8 mouse cellular contexts compared by ENCODE assay signal in the genomic region with DNA sequence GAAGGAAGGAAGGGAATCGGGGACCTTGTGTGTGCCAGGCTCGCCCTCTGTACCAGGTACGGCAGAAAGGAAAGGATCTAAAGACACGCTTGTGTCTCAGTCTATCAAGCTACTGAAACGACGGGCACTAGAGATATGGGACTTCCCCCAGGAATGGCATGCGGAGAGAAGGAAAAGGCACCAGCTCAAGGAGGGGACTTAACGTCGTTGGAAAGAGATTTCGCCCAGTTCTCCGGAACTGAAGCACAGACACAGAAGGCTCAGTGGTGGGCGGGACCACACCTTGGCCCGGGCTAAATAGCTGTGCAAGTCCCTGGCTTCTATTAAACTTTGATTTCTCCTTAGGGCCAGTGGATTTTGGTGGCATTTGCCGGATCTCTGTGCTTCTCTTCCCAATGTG. TPM values are rescaled to one million over a fixed set of nuclear protein-coding genes. Genes with fewer than 3 reads are reported as not detected.
DNase-seq lines count a peak whose midpoint lies in the region; ATAC-seq and TF ChIP-seq lines count a peak whose summit lies in the region.

No protein-coding gene starts in this region.

- H3K9ac ChIP-seq in embryonic facial prominence, embryonic 13.5 days, result peak overlapping the region; percentile 66
- peak overlapping the region; percentile 32; the same call in 1 of the 2 replicates for H3K9ac ChIP-seq in kidney, postnatal 0 days (ENCODE audit: low read depth, low read length)
- H3K9ac ChIP-seq in midbrain, embryonic 16.5 days (ENCODE audit: low read depth, low read length), result no peak overlapping the region

- peak; percentile 48 for DNase-seq in kidney, adult 2 months
- no peak for DNase-seq in kidney, postnatal 10 days
- no peak for DNase-seq in kidney, postnatal 0 days (ENCODE audit: low spot score)
- DNase-seq in left cerebral cortex, adult 11 months (ENCODE audit: low spot score), result no peak
- DNase-seq in adrenal gland, adult 18-20 months (ENCODE audit: low spot score in 2 of 2), result no peak
- DNase-seq in gastrocnemius, postnatal 10 days, result no peak

- H3K4me1 ChIP-seq in kidney, adult 2 months (ENCODE audit: control insufficient read depth, insufficient read depth, low read length), result peaks cover 14% of the 10 kb centered on the region; the same call in 1 of the 2 replicates
- H3K4me1 ChIP-seq in embryonic facial prominence, embryonic 13.5 days, result peaks cover 38% of the 10 kb centered on the region
- H3K4me1 ChIP-seq in kidney, postnatal 0 days (replicated peaks; ENCODE audit: insufficient read depth, low read length), result peaks cover 17% of the 10 kb centered on the region; the same call in 1 of the 2 replicates
- peaks cover 12% of the 10 kb centered on the region; the same call in 1 of the 2 replicates for H3K4me1 ChIP-seq in midbrain, embryonic 16.5 days (ENCODE audit: control insufficient read depth, insufficient read depth, low read length)

- no peak overlapping the region for H3K27ac ChIP-seq in kidney, adult 2 months (ENCODE audit: insufficient read depth, low read depth, low read length)
- peak overlapping the region; percentile 62; the same call in 1 of the 2 replicates for H3K27ac ChIP-seq in embryonic facial prominence, embryonic 13.5 days
- peak overlapping the region; percentile 43; the same call in 1 of the 2 replicates for H3K27ac ChIP-seq in kidney, postnatal 0 days
- H3K27ac ChIP-seq in midbrain, embryonic 16.5 days (ENCODE audit: low read length), result no peak overlapping the region

- no peaks in the 10 kb centered on the region for H3K36me3 ChIP-seq in kidney, adult 2 months (ENCODE audit: control insufficient read depth, insufficient read depth, low read length)
- H3K36me3 ChIP-seq in embryonic facial prominence, embryonic 13.5 days, result no peaks in the 10 kb centered on the region
- H3K36me3 ChIP-seq in kidney, postnatal 0 days (ENCODE audit: insufficient read depth, low read length), result no peaks in the 10 kb centered on the region
- no peaks in the 10 kb centered on the region for H3K36me3 ChIP-seq in midbrain, embryonic 16.5 days (ENCODE audit: control insufficient read depth, insufficient read depth, low read length)

- no peaks in the 10 kb centered on the region for H3K27me3 ChIP-seq in kidney, adult 2 months (replicated peaks; ENCODE audit: control insufficient read depth, insufficient read depth, low read length)
- H3K27me3 ChIP-seq in embryonic facial prominence, embryonic 13.5 days, result no peaks in the 10 kb centered on the region
- no peaks in the 10 kb centered on the region for H3K27me3 ChIP-seq in kidney, postnatal 0 days (ENCODE audit: insufficient read depth, low read length)
- no peaks in the 10 kb centered on the region for H3K27me3 ChIP-seq in midbrain, embryonic 16.5 days (ENCODE audit: control insufficient read depth, insufficient read depth, low read depth, low read length)

- H3K4me3 ChIP-seq in kidney, adult 2 months (ENCODE audit: insufficient read depth, low read depth, low read length), result no peak overlapping the region
- peak overlapping the region; percentile 33 for H3K4me3 ChIP-seq in embryonic facial prominence, embryonic 13.5 days
- H3K4me3 ChIP-seq in kidney, postnatal 0 days (replicated peaks; ENCODE audit: low read depth, low read length), result peak overlapping the region; percentile 16
- no peak overlapping the region; the same call in 1 of the 2 replicates for H3K4me3 ChIP-seq in midbrain, embryonic 16.5 days (ENCODE audit: low read depth, low read length)

- WGBS in kidney, adult 2 months, result 11% methylated on average over 14 of the region's 14 CpGs
- WGBS in embryonic facial prominence, embryonic 13.5 days, result 8% methylated on average over 14 of the region's 14 CpGs
- WGBS in kidney, postnatal 0 days, result 10% methylated on average over 14 of the region's 14 CpGs
- WGBS in midbrain, embryonic 16.5 days, result 10% methylated on average over 14 of the region's 14 CpGs

- no peak for ATAC-seq in embryonic facial prominence, embryonic 13.5 days (ENCODE audit: insufficient number of reproducible peaks, insufficient read depth, low FRiP score, low TSS enrichment, low read depth)
- ATAC-seq in kidney, postnatal 0 days (replicated peaks; ENCODE audit: low FRiP score, low read depth), result no peak
- no peak for ATAC-seq in midbrain, embryonic 16.5 days

- H3K4me2 ChIP-seq in embryonic facial prominence, embryonic 13.5 days, result peak overlapping the region; percentile 60
- peak overlapping the region; percentile 43 for H3K4me2 ChIP-seq in kidney, postnatal 0 days (ENCODE audit: low read length)
- H3K4me2 ChIP-seq in midbrain, embryonic 16.5 days (ENCODE audit: low read length), result peak overlapping the region; percentile 33

- no peak for TF ChIP-seq CTCF in kidney, adult 2 months (conservative IDR thresholded peaks at IDR 0.05; ENCODE audit: insufficient read depth, insufficient read length, low read depth, low read length)
- no peak for TF ChIP-seq CTCF in kidney, postnatal 0 days (IDR thresholded peaks at IDR 0.05; ENCODE audit: low read depth)

- H3K9me3 ChIP-seq in embryonic facial prominence, embryonic 13.5 days, result no peaks in the 10 kb centered on the region
- H3K9me3 ChIP-seq in kidney, postnatal 0 days (replicated peaks; ENCODE audit: low read length), result no peaks in the 10 kb centered on the region
- no peaks in the 10 kb centered on the region for H3K9me3 ChIP-seq in midbrain, embryonic 16.5 days (replicated peaks; ENCODE audit: control insufficient read depth, low read length, poor library complexity, severe bottlenecking)

- TF ChIP-seq POLR2A in kidney, adult 2 months (IDR thresholded peaks at IDR 0.05; ENCODE audit: low read depth, low read length), result no peak

RNA-seq across cellular contexts. Expression of gene Adnp, which starts 44.9 kb away (rescaled TPM):
- 14.9 and 15.8 TPM in 2 replicates for polyA plus RNA-seq in kidney, adult 2 months (2012; rRNA removed)
- 3.1 and 3.9 TPM in 2 replicates for polyA plus RNA-seq in embryonic facial prominence, embryonic 13.5 days (2015; fragmentation: Nextera tagmentation; extraction: Ambion mirVana)
- polyA plus RNA-seq in kidney, postnatal 0 days (2015; fragmentation: Nextera tagmentation; extraction: Ambion mirVana), result 6.0 and 13.1 TPM in 2 replicates
- 2.7 and 2.8 TPM in 2 replicates for polyA plus RNA-seq in midbrain, embryonic 16.5 days (2015; fragmentation: Nextera tagmentation; extraction: Ambion mirVana)
- 10 to 100 TPM; 40.2 to 47.3 TPM for total RNA-seq in adrenal gland, adult 18-20 months (2021)
- 10 to 100 TPM; 28.4 to 33.5 TPM for total RNA-seq in gastrocnemius, postnatal 10 days (2021)

Comparison
In these comparisons a context has a peak if more than half of its experiments do, and no peak if none do; other contexts are left out.
1. H3K27ac ChIP-seq: peak in embryonic facial prominence, embryonic 13.5 days (single experiment) and kidney, postnatal 0 days (single experiment); none in kidney, adult 2 months (single experiment) and midbrain, embryonic 16.5 days (single experiment).
2. H3K4me3 ChIP-seq: peak in embryonic facial prominence, embryonic 13.5 days (single experiment) and kidney, postnatal 0 days (single experiment); none in kidney, adult 2 months (single experiment) and midbrain, embryonic 16.5 days (single experiment).
3. Peak in every context shown above with its lines, with median percentiles within 50 percentile points of each other: H3K4me2 ChIP-seq.